Mouse (Mus musculus): ENCODE measurements around the gene Capn12. TPM values are rescaled to one million over a fixed set of nuclear protein-coding genes. Genes with fewer than 3 reads are reported as not detected.

Gene Capn12
- polyA plus RNA-seq, 1 experiment from 2014 or later, result 0.23 TPM

DNA sequence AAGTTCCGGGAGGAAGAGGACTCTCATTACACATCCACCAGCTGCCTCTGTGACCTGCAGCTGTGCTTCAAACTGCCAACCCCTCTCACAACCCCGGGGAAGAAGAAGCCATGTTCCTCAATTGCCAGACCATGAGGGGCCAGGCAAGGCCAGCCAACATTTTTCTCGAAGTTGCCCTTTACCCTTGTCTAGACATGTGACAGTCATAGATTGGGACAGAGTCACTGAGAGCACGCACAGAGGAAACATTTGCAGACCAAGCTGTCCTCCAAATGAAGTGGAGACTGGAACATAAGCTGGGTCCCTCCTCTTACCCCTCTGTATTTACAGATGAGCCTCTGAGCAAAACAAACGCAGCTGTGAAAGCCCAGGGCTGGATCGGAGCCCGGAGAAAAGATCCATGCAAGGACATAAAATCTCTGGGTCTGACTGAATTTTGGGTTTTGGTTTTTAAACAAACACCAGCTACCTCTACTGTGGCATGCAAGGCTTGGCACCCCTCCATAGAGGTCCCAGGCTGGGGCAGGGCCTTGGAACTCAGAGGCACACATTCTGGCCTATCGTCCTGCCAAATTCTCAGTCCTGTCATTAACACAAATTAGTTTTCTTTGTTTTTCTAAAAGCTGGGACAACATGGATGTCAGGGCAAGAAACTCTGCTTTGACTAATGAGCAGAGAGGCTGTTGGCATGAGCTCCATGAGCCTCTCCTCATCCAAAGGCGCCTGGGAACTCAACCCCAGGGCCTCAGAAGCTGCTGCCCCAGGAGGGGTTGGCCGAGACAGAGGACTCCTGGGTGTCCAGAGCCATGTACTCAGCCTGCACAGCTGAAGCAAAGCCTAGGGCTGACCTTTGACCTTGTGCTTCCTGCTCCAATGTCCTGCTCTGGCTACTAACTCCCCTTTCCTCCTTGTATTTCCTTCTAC, 36.5 kb downstream of the Capn12 start:
- H3K4me3 ChIP-seq (ENCODE audit: low read depth, low read length), result no peak overlapping the region
- H3K4me2 ChIP-seq (ENCODE audit: low read length), result no peak overlapping the region
- no peaks in the 10 kb centered on the region for H3K9me3 ChIP-seq (ENCODE audit: control insufficient read depth, low read length)
- no peak for DNase-seq (ENCODE audit: low spot score)
- H3K27me3 ChIP-seq (replicated peaks; ENCODE audit: control insufficient read depth, insufficient read depth, low read length), result no peaks in the 10 kb centered on the region
- H3K4me1 ChIP-seq (replicated peaks; ENCODE audit: control insufficient read depth, insufficient read depth, low read length), result peaks cover 42% of the 10 kb centered on the region
- ATAC-seq (replicated peaks; ENCODE audit: low FRiP score, low TSS enrichment, low read depth), result no peak
- 48% methylated on average over 10 of the region's 10 CpGs for WGBS
- H3K36me3 ChIP-seq (ENCODE audit: control insufficient read depth, insufficient read depth, low read length), result peaks cover 69% of the 10 kb centered on the region
- H3K27ac ChIP-seq (ENCODE audit: low read depth), result peak overlapping the region; percentile 81
- H3K9ac ChIP-seq (ENCODE audit: low read length), result no peak overlapping the region

DNA sequence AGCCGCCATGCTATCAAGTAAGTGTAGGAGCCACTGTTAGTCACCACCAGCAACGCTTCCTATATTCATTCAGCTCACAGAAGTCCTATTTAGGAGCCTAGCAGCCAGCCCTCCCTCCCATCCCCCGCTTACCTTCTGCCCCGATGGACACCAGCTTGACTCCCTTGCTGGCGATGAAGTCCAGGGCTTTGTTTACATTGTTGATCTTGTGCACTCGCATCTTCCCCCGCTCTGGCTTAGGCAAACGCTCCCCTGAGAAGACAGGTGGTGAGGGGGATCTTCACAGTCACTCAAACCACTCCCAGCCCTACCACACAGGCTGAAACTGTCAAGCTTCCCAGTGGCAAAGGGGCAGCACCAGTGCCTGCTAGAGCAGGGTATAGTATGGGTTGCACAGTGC, 37.3 kb downstream of the Capn12 start:
- peaks cover 50% of the 10 kb centered on the region for H3K4me1 ChIP-seq (replicated peaks; ENCODE audit: control insufficient read depth, insufficient read depth, low read length)
- H3K9ac ChIP-seq (ENCODE audit: low read length), result no peak overlapping the region
- H3K36me3 ChIP-seq (ENCODE audit: control insufficient read depth, insufficient read depth, low read length), result peaks cover 61% of the 10 kb centered on the region
- peak overlapping the region; percentile 81; the same call in 1 of the 2 replicates for H3K27ac ChIP-seq (ENCODE audit: low read depth)
- WGBS, result 36% methylated on average over 8 of the region's 8 CpGs
- H3K27me3 ChIP-seq (replicated peaks; ENCODE audit: control insufficient read depth, insufficient read depth, low read length), result no peaks in the 10 kb centered on the region
- H3K9me3 ChIP-seq (ENCODE audit: control insufficient read depth, low read length), result no peaks in the 10 kb centered on the region
- H3K4me2 ChIP-seq (ENCODE audit: low read length), result no peak overlapping the region
- ATAC-seq (replicated peaks; ENCODE audit: low FRiP score, low TSS enrichment, low read depth) (no peak), DNase-seq (ENCODE audit: low spot score) (no peak)
- H3K4me3 ChIP-seq (ENCODE audit: low read depth, low read length), result no peak overlapping the region

DNA sequence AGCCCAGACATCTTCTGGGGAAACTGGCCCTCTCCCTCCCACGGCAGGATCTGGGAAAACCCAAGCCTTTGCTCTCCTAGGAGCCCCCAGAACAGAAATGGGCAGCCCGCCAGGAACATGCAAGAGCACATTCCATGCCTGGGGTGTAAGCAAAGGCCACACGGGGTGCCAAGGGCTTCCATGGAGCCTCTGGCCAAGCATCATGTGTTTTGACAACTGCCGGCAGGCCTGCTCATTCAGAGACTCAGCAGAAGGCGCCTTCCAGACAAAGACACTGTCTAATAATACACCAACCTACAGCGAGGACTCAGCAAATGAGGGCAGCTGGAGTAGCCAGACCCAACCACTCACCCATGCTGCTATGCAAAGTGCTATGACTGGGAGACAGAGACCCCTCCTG, 38.6 kb downstream of the Capn12 start:
- ATAC-seq (replicated peaks; ENCODE audit: low FRiP score, low TSS enrichment, low read depth) (peak; percentile 56; the same call in 1 of the 2 replicates), DNase-seq (ENCODE audit: low spot score) (peak; percentile 72)
- Histone ChIP-seq H3K9ac (ENCODE audit: low read length) (no peak overlapping the region), H3K4me2 (ENCODE audit: low read length) (0 out of 2 replicates have a peak overlapping the region, but pooled peaks have one; percentile 9), H3K36me3 (ENCODE audit: control insufficient read depth, insufficient read depth, low read length) (peaks cover 49% of the 10 kb centered on the region), H3K4me1 (replicated peaks; ENCODE audit: control insufficient read depth, insufficient read depth, low read length) (peaks cover 63% of the 10 kb centered on the region), H3K27me3 (replicated peaks; ENCODE audit: control insufficient read depth, insufficient read depth, low read length) (no peaks in the 10 kb centered on the region), H3K4me3 (ENCODE audit: low read depth, low read length) (no peak overlapping the region), H3K27ac (ENCODE audit: low read depth) (peak overlapping the region; percentile 81), H3K9me3 (ENCODE audit: control insufficient read depth, low read length) (no peaks in the 10 kb centered on the region)
- WGBS, result 19% methylated on average over 6 of the region's 6 CpGs

DNA sequence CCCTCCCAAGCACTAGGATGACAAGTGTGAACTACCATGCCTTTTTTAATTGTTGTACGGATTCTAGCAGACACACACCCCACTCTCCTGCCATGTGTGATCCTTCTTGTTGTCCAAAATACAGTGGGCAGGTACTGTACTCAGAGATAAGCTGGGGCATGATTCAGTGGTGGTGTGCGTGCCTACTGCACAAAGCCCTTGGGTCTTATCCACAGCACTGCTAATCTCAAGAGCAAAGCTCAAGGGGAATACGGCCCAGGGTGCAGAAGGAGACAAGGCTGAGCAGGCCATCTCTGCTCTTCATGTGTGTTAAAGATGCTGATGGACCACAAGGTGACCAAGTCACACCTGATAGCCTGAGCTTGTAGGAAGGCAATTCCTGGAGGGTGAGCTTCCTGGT, 40.0 kb downstream of the Capn12 start:
- no peaks in the 10 kb centered on the region for H3K27me3 ChIP-seq (replicated peaks; ENCODE audit: control insufficient read depth, insufficient read depth, low read length)
- no peak for DNase-seq (ENCODE audit: low spot score)
- H3K4me1 ChIP-seq (replicated peaks; ENCODE audit: control insufficient read depth, insufficient read depth, low read length), result peaks cover 76% of the 10 kb centered on the region
- no peaks in the 10 kb centered on the region for H3K9me3 ChIP-seq (ENCODE audit: control insufficient read depth, low read length)
- no peak overlapping the region; the same call in 1 of the 2 replicates for H3K27ac ChIP-seq (ENCODE audit: low read depth)
- no peak overlapping the region for H3K4me3 ChIP-seq (ENCODE audit: low read depth, low read length)
- 87% methylated on average over 3 of the region's 3 CpGs for WGBS
- no peak for ATAC-seq (replicated peaks; ENCODE audit: low FRiP score, low TSS enrichment, low read depth)
- H3K4me2 ChIP-seq (ENCODE audit: low read length), result no peak overlapping the region
- H3K36me3 ChIP-seq (ENCODE audit: control insufficient read depth, insufficient read depth, low read length), result peaks cover 35% of the 10 kb centered on the region
- no peak overlapping the region for H3K9ac ChIP-seq (ENCODE audit: low read length)

DNA sequence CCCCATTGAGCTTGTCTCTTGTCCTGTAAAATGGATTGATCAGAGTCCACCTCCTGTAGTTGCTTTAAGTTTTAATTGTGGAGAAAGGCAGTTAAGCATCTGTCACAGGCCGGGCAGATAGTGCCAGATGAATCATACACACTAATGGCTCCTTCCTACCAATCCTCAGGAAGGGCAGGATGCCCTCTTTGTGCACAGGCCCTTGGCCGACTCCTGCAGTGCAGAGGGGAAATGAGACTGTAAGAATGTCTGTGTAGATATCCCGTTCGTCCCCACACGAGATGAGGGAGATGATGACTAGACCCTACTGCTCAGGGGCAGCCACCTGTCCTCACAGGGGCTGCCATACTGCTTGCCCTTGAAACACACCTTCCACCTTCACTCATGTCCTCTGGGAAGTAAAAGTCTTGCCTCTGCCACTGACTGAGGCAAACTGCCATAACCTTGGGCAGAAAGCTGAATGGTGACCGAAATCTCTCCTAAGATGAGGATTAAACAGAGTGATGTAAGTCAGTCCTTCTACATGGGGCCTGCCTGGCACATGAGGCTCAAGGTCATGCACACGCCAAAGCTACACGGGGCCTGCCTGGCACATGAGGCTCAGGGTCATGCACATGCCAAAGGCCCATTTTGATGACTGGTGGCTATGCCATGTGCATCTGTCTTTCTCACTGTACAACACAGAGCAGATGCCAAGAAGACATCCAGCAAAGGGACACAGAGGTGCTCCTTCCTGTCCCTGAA, 40.7 kb downstream of the Capn12 start:
- no peak for ATAC-seq (replicated peaks; ENCODE audit: low FRiP score, low TSS enrichment, low read depth)
- peak overlapping the region; percentile 71; the same call in 1 of the 2 replicates for H3K27ac ChIP-seq (ENCODE audit: low read depth)

DNA sequence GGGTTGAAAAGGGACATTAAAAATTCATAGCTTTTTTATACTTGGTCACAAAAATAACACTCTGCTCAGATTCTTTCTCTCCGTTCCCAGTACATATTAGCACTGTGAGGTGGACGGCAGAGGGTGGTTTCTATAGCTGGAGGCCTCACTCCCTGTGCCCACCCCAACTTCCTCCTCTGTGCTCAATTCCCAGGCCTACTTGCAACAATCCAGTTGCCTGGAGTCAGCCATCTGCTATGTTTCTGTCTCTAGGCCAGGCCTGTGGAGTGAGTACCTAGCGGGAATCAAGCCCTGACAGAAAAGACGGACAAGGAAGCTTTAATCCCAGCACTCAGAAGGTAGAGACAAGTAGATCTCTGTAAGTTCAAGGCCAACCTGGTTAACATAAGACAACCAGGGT, 41.4 kb downstream of the Capn12 start:
- Histone ChIP-seq H3K36me3 (ENCODE audit: control insufficient read depth, insufficient read depth, low read length) (peaks cover 24% of the 10 kb centered on the region), H3K4me2 (ENCODE audit: low read length) (no peak overlapping the region), H3K27me3 (replicated peaks; ENCODE audit: control insufficient read depth, insufficient read depth, low read length) (no peaks in the 10 kb centered on the region), H3K9ac (ENCODE audit: low read length) (no peak overlapping the region), H3K4me3 (ENCODE audit: low read depth, low read length) (no peak overlapping the region), H3K27ac (ENCODE audit: low read depth) (peak overlapping the region; percentile 71), H3K9me3 (ENCODE audit: control insufficient read depth, low read length) (no peaks in the 10 kb centered on the region), H3K4me1 (replicated peaks; ENCODE audit: control insufficient read depth, insufficient read depth, low read length) (peaks cover 76% of the 10 kb centered on the region)
- 65% methylated on average over 4 of the region's 4 CpGs for WGBS
- no peak for DNase-seq (ENCODE audit: low spot score)
- ATAC-seq (replicated peaks; ENCODE audit: low FRiP score, low TSS enrichment, low read depth), result no peak

More for the DNA sequence above, 40.7 kb downstream of the Capn12 start:
- Histone ChIP-seq H3K4me2 (ENCODE audit: low read length) (no peak overlapping the region), H3K9ac (ENCODE audit: low read length) (no peak overlapping the region), H3K27me3 (replicated peaks; ENCODE audit: control insufficient read depth, insufficient read depth, low read length) (no peaks in the 10 kb centered on the region), H3K36me3 (ENCODE audit: control insufficient read depth, insufficient read depth, low read length) (peaks cover 28% of the 10 kb centered on the region), H3K4me1 (replicated peaks; ENCODE audit: control insufficient read depth, insufficient read depth, low read length) (peaks cover 81% of the 10 kb centered on the region), H3K9me3 (ENCODE audit: control insufficient read depth, low read length) (no peaks in the 10 kb centered on the region), H3K4me3 (ENCODE audit: low read depth, low read length) (no peak overlapping the region)
- 85% methylated on average over 8 of the region's 8 CpGs for WGBS
- no peak for DNase-seq (ENCODE audit: low spot score)

DNA sequence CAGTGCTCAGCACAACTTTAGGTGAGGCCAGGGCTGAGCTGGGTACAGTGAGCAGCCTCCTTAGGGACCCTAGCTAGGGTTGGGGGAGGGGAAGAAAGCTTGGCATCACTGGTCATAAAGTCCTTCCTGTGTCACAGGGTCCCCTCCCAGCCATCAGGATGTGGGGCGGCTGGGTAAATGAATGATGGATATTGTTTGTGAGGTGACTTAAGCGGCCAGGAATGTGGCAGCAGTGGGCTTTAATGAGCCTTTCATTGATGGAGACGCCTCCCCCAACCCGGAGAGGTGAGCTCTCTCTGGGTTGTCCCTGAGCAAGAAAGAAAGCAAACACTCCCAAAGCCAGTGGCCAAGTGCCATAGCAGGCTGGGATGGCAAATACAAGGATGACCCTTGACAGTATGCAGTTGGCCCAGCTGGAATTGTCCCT, 42.7 kb downstream of the Capn12 start:
- 22% methylated on average over 4 of the region's 4 CpGs for WGBS
- peaks cover 66% of the 10 kb centered on the region for H3K4me1 ChIP-seq (replicated peaks; ENCODE audit: control insufficient read depth, insufficient read depth, low read length)
- peaks cover 13% of the 10 kb centered on the region for H3K36me3 ChIP-seq (ENCODE audit: control insufficient read depth, insufficient read depth, low read length)
- H3K27me3 ChIP-seq (replicated peaks; ENCODE audit: control insufficient read depth, insufficient read depth, low read length), result no peaks in the 10 kb centered on the region
- H3K9ac ChIP-seq (ENCODE audit: low read length), result peak overlapping the region; percentile 16; the same call in 1 of the 2 replicates
- H3K4me2 ChIP-seq (ENCODE audit: low read length), result peak overlapping the region; percentile 22; the same call in 1 of the 2 replicates
- peak overlapping the region; percentile 88 for H3K27ac ChIP-seq (ENCODE audit: low read depth)
- peak; percentile 48 for ATAC-seq (replicated peaks; ENCODE audit: low FRiP score, low TSS enrichment, low read depth)
- no peak overlapping the region for H3K4me3 ChIP-seq (ENCODE audit: low read depth, low read length)
- no peaks in the 10 kb centered on the region for H3K9me3 ChIP-seq (ENCODE audit: control insufficient read depth, low read length)
- DNase-seq (ENCODE audit: low spot score), result no peak

DNA sequence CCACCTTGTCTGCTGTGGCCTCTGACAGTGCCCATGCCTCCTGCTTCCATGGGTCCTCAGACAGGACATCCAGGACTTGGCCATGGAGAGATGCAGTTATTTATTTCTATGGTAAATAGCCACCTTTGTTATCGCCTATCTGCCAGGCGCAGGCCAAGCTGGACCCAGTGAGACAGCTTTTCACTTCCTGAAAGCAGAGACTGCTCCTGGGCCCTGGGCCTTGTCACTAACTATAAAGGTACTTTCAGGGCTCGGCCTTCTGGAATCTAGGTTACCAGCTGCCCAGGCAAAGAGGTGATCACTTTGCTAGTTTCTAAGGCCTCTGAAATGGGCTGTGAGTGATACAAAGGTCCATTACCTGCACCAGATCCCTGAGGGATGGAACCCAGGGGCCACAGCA, 43.6 kb downstream of the Capn12 start:
- DNase-seq (ENCODE audit: low spot score) (no peak), ATAC-seq (replicated peaks; ENCODE audit: low FRiP score, low TSS enrichment, low read depth) (no peak)
- Histone ChIP-seq H3K9ac (ENCODE audit: low read length) (peak overlapping the region; percentile 5; the same call in 1 of the 2 replicates), H3K27me3 (replicated peaks; ENCODE audit: control insufficient read depth, insufficient read depth, low read length) (no peaks in the 10 kb centered on the region), H3K4me1 (replicated peaks; ENCODE audit: control insufficient read depth, insufficient read depth, low read length) (peaks cover 66% of the 10 kb centered on the region), H3K9me3 (ENCODE audit: control insufficient read depth, low read length) (no peaks in the 10 kb centered on the region), H3K4me3 (ENCODE audit: low read depth, low read length) (no peak overlapping the region), H3K27ac (ENCODE audit: low read depth) (peak overlapping the region; percentile 88), H3K36me3 (ENCODE audit: control insufficient read depth, insufficient read depth, low read length) (peaks cover 10% of the 10 kb centered on the region; the same call in 1 of the 2 replicates), H3K4me2 (ENCODE audit: low read length) (peak overlapping the region; percentile 35)
- 62% methylated on average over 3 of the region's 3 CpGs for WGBS

All from intestine, embryonic 14.5 days (tissue).